Mouse (Mus musculus) left cerebral cortex, adult 2 months (tissue): ENCODE results near the gene Armcx4. TPM values are rescaled to one million over a fixed set of nuclear protein-coding genes. Genes with fewer than 3 reads are reported as not detected.

Source experiments
- DNase-seq, 2 experiments: peaks; one replicate each; pipeline ENCODE4 v3.0.0; 2021 to 2022; ENCODE audit warnings: low spot score in 2 of 2, mixed read lengths in 1 of 2; ENCODE audit errors: extremely low spot score in 1 of 2
- H3K27ac ChIP-seq: fragments of 200-600 bp; 2 replicates; pipeline ENCODE4 v1.8.1; 2022
- H3K4me3 ChIP-seq: fragments of 200-600 bp; 2 replicates; pipeline ENCODE4 v1.8.1; 2022
- CTCF ChIP-seq: fragments of 200-600 bp; IDR thresholded peaks from 2 replicates; pipeline ENCODE4 v1.8.1; 2022; ENCODE audit warnings: antibody characterized with exemption, mild to moderate bottlenecking, moderate library complexity
- intact Hi-C: fragments of 180-260 bp; cut with DNase I; formaldehyde crosslinking; loops from one replicate; pipeline ENCODE4 v1.15.1; 2025
- long read RNA-seq, 2 experiments: library from polyadenylated mRNA; stranded (forward); transcript quantifications; one replicate each; pipeline ENCODE4 v2.0.0; 2021; ENCODE audit warnings: borderline mapping rate in 2 of 2
- total RNA-seq, 2 experiments: library from RNA; stranded (reverse); gene quantifications; 2 replicates each; pipeline ENCODE4 v1.2.3; 2021

Armcx4 gene
- 10 to 100 TPM; 35.8 to 40.8 TPM for total RNA-seq
- long read RNA-seq, experiment 1, partial matches to known transcripts: 0 of 2 reads
- long read RNA-seq, experiment 1, other reads (novel, unspliced or antisense): 2 of 2 reads
- long read RNA-seq, experiment 2, partial matches to known transcripts: 0 of 5 reads
- long read RNA-seq, experiment 2, other reads (novel, unspliced or antisense): 5 of 5 reads

- Histone ChIP-seq H3K4me3 (peak within 1 kb of the TSS; percentile 56), H3K27ac (peak within 1 kb of the TSS; percentile 69)
- DNase-seq: peak; percentile 54 to 68
- intact Hi-C loops: loop anchor here (1.0 to 2.0 kb wide), 2 partner anchors 31 to 73 kb away; partner anchors contain the start of gene Armcx1
- no peak; the same call in none of the 2 replicates for TF ChIP-seq CTCF
These were observed at the start of gene Armcx4 for GRCm38 (mm10) chrX:134686267-134686666. Gene Armcx4 (plus strand): TSS chrX:134686519.

GRCm38 (mm10) chrX:134641000-134641760, 45.1 kb upstream of the Armcx4 start:
- TF ChIP-seq CTCF: no peak
- Histone ChIP-seq H3K27ac (no peak overlapping the region), H3K4me3 (no peak overlapping the region)
- no peak for DNase-seq
- intact Hi-C loops: no loop called here

- TF ChIP-seq CTCF: no peak
- Histone ChIP-seq H3K4me3 (no peak overlapping the region), H3K27ac (no peak overlapping the region)
- intact Hi-C loops: no loop called here
- no peak for DNase-seq
These were observed 40.0 kb upstream of the Armcx4 start for GRCm38 (mm10) chrX:134646338-134646737.

GRCm38 (mm10) chrX:134647421-134647820, 38.9 kb upstream of the Armcx4 start:
- Histone ChIP-seq H3K27ac (no peak overlapping the region), H3K4me3 (no peak overlapping the region)
- DNase-seq: no peak
- intact Hi-C loops: no loop called here
- no peak for TF ChIP-seq CTCF

GRCm38 (mm10) chrX:134648031-134648692, 38.2 kb upstream of the Armcx4 start:
- intact Hi-C loops: no loop called here
- peak; percentile 56 to 73 for DNase-seq
- no peak overlapping the region for H3K27ac ChIP-seq
- peak; percentile 75 for TF ChIP-seq CTCF
- no peak overlapping the region for H3K4me3 ChIP-seq

GRCm38 (mm10) chrX:134652061-134652460, 34.3 kb upstream of the Armcx4 start:
- no peak for DNase-seq
- Histone ChIP-seq H3K4me3 (no peak overlapping the region), H3K27ac (no peak overlapping the region)
- intact Hi-C loops: no loop called here
- TF ChIP-seq CTCF: no peak

GRCm38 (mm10) chrX:134661586-134661985, 24.7 kb upstream of the Armcx4 start:
- no peak overlapping the region for H3K4me3 ChIP-seq
- no peak for TF ChIP-seq CTCF
- H3K27ac ChIP-seq: no peak overlapping the region
- no peak for DNase-seq
- intact Hi-C loops: no loop called here

DNA sequence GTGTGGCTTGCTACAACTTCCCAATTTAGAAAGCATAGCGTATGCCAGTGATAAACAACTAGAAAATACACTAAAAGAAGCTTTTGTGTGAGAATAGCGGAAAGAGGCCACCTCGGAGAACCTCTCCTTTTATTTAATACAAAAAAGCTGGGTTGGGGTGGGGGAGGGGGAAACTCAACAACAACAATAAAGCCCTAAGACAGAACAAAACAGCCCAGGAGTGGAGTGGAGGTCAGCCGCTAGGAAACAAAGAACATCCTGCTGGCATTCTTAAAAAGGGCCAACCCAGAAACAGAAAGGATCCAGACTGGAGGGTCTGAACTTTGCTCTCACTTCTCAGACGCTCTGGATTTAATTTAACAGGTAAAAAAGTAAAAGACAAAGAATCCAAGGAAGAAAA, 11.3 kb upstream of the Armcx4 start:
- no peak for TF ChIP-seq CTCF
- intact Hi-C loops: no loop called here
- DNase-seq: no peak
- Histone ChIP-seq H3K27ac (no peak overlapping the region), H3K4me3 (no peak overlapping the region)

DNA sequence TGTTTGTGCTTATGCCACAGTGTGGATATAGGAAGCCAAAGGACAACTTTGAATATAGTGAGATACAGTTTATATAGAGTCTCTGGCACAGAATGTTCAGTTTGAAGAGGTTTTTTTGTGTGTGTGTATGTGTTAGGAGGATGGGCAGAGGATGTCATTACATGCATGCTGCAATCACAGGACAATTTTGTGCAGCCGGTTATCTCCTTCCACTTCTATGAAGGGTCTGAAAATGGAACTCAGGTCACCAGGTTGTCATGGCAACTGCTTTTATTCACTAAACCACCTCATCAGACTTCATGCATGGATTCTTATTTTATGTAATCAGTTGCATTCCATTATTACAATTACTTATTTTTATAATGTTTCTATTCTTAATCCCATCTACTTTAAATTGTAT, 10.4 kb upstream of the Armcx4 start:
- Histone ChIP-seq H3K4me3 (no peak overlapping the region), H3K27ac (no peak overlapping the region)
- no peak for TF ChIP-seq CTCF
- no peak for DNase-seq
- intact Hi-C loops: no loop called here

DNA sequence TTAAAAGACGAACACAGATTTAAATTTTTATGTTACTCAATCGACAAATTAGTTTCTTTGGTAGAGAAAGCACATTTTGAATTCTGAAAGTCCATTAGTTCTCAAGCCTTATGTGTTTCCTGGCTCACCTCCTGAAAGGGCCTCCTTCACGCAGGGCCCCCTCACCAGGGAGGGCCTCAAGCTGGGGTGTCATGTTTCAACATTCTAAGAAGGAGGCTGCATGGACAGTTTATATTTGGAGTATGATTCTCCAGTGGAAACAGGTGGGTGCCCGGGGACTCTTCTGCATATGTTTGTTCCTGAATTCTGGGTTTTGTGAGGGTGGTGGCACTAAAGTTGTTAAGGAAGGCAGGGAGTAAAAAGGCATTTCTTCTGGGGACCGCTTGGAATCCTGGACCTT, 1.4 kb upstream of the Armcx4 start:
- no peak for DNase-seq
- intact Hi-C loops: no loop called here
- TF ChIP-seq CTCF: no peak
- Histone ChIP-seq H3K4me3 (no peak overlapping the region), H3K27ac (no peak overlapping the region)

GRCm38 (mm10) chrX:134686739-134687171, 436 bp downstream of the Armcx4 start:
- TF ChIP-seq CTCF: no peak
- Histone ChIP-seq H3K4me3 (peak overlapping the region; percentile 56), H3K27ac (peak overlapping the region; percentile 69)
- intact Hi-C loops: loop anchor here (1.0 to 2.0 kb wide), 2 partner anchors 31 to 74 kb away; partner anchors contain the start of gene Armcx1
- peak in 1 of 2 experiments; percentile 24 for DNase-seq

DNA sequence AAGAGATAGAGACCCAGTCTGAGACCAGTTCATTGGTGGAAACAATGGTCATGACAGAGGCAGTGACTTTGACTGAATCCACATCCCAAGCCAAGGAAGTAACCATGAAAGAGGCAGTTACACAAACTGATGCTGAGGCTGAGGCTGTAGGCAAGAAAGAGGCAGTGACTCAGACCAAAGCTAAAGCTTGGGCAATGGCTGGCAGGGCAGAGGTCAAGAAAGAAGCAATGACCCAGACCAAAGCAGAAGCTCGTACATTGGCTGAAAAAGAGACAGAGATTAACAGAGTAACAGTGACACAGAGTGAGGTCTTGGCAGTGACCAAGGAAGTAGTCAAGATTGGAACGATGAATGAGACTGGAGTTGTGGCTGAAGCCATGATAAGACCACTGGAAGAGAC, 3.4 kb downstream of the Armcx4 start:
- Histone ChIP-seq H3K27ac (no peak overlapping the region), H3K4me3 (no peak overlapping the region)
- no peak for TF ChIP-seq CTCF
- no peak for DNase-seq
- intact Hi-C loops: no loop called here
